Mouse (Mus musculus): ENCODE measurements around the gene Ube2d3. TPM values are rescaled to one million over a fixed set of nuclear protein-coding genes. Genes with fewer than 3 reads are reported as not detected.
"Not testable (repeated sequence)": the region's sequence is repeated elsewhere in the genome, so short reads cannot be mapped to it uniquely, and the experiment has no call there.

Ube2d3 gene
- polyA plus RNA-seq, 1 experiment from 2014 or later = 447 TPM

GRCm38 (mm10) chr3:135475025-135475424, 37.1 kb downstream of the Ube2d3 start:
- H3K36me3 ChIP-seq = no peaks in the 10 kb centered on the region
- H3K27ac ChIP-seq (ENCODE audit: poor library complexity, severe bottlenecking) = no peak overlapping the region
- no peaks in the 10 kb centered on the region for H3K4me1 ChIP-seq (replicated peaks)
- H3K4me3 ChIP-seq = no peak overlapping the region
- no peak overlapping the region for H3K9ac ChIP-seq
- no peaks in the 10 kb centered on the region for H3K9me3 ChIP-seq (replicated peaks)
- ATAC-seq (ENCODE audit: insufficient number of reproducible peaks, low FRiP score) = no peak
- H3K4me2 ChIP-seq = no peak overlapping the region
- H3K27me3 ChIP-seq (replicated peaks) = no peaks in the 10 kb centered on the region
- WGBS = 84% methylated on average over 8 of the region's 8 CpGs

- Histone ChIP-seq H3K4me1 (replicated peaks) (no peaks in the 10 kb centered on the region), H3K4me2 (no peak overlapping the region), H3K36me3 (no peaks in the 10 kb centered on the region), H3K27me3 (replicated peaks) (no peaks in the 10 kb centered on the region), H3K9me3 (replicated peaks) (no peaks in the 10 kb centered on the region), H3K9ac (no peak overlapping the region), H3K27ac (ENCODE audit: poor library complexity, severe bottlenecking) (no peak overlapping the region), H3K4me3 (no peak overlapping the region)
- ATAC-seq (ENCODE audit: insufficient number of reproducible peaks, low FRiP score) = no peak
- 75% methylated on average over 6 of the region's 6 CpGs for WGBS
Measured at GRCm38 (mm10) chr3:135476286-135476685, 38.3 kb downstream of the Ube2d3 start.

- no peaks in the 10 kb centered on the region for H3K4me1 ChIP-seq (replicated peaks)
- no peak overlapping the region for H3K4me3 ChIP-seq
- 81% methylated on average over 2 of the region's 2 CpGs for WGBS
- no peak overlapping the region for H3K9ac ChIP-seq
- no peak overlapping the region for H3K27ac ChIP-seq (ENCODE audit: poor library complexity, severe bottlenecking)
- no peaks in the 10 kb centered on the region for H3K9me3 ChIP-seq (replicated peaks)
- no peak for ATAC-seq (ENCODE audit: insufficient number of reproducible peaks, low FRiP score)
- no peak overlapping the region for H3K4me2 ChIP-seq
- no peaks in the 10 kb centered on the region for H3K27me3 ChIP-seq (replicated peaks)
- H3K36me3 ChIP-seq = no peaks in the 10 kb centered on the region
Measured at GRCm38 (mm10) chr3:135476977-135477376, 39.0 kb downstream of the Ube2d3 start.

GRCm38 (mm10) chr3:135479090-135479489, 41.1 kb downstream of the Ube2d3 start:
- not testable (repeated sequence) for H3K4me1 ChIP-seq (replicated peaks); H3K9ac ChIP-seq; H3K27ac ChIP-seq (ENCODE audit: poor library complexity, severe bottlenecking); ATAC-seq (ENCODE audit: insufficient number of reproducible peaks, low FRiP score); H3K27me3 ChIP-seq (replicated peaks); H3K4me3 ChIP-seq; H3K36me3 ChIP-seq; H3K9me3 ChIP-seq (replicated peaks); H3K4me2 ChIP-seq
- WGBS = 77% methylated on average over 5 of the region's 5 CpGs

GRCm38 (mm10) chr3:135480767-135481166, 42.8 kb downstream of the Ube2d3 start:
- Histone ChIP-seq H3K4me2 (no peak overlapping the region), H3K4me3 (no peak overlapping the region), H3K27me3 (replicated peaks) (no peaks in the 10 kb centered on the region), H3K9ac (no peak overlapping the region), H3K9me3 (replicated peaks) (no peaks in the 10 kb centered on the region), H3K27ac (ENCODE audit: poor library complexity, severe bottlenecking) (no peak overlapping the region), H3K4me1 (replicated peaks) (0 out of 2 replicates have a peak, but pooled peaks cover 3% of the 10 kb centered on the region), H3K36me3 (no peaks in the 10 kb centered on the region)
- ATAC-seq (ENCODE audit: insufficient number of reproducible peaks, low FRiP score) = no peak
- 85% methylated on average over 6 of the region's 6 CpGs for WGBS

GRCm38 (mm10) chr3:135481608-135482007, 43.7 kb downstream of the Ube2d3 start:
- no peak overlapping the region for H3K9ac ChIP-seq
- WGBS = 78% methylated on average over 3 of the region's 3 CpGs
- H3K9me3 ChIP-seq (replicated peaks) = no peaks in the 10 kb centered on the region
- no peak overlapping the region for H3K4me3 ChIP-seq
- 0 out of 2 replicates have a peak, but pooled peaks cover 3% of the 10 kb centered on the region for H3K4me1 ChIP-seq (replicated peaks)
- no peak overlapping the region for H3K27ac ChIP-seq (ENCODE audit: poor library complexity, severe bottlenecking)
- no peaks in the 10 kb centered on the region for H3K36me3 ChIP-seq
- H3K4me2 ChIP-seq = no peak overlapping the region
- ATAC-seq (ENCODE audit: insufficient number of reproducible peaks, low FRiP score) = no peak
- no peaks in the 10 kb centered on the region for H3K27me3 ChIP-seq (replicated peaks)

GRCm38 (mm10) chr3:135484650-135485049, 46.7 kb downstream of the Ube2d3 start:
- ATAC-seq (ENCODE audit: insufficient number of reproducible peaks, low FRiP score); H3K27me3 ChIP-seq (replicated peaks); H3K36me3 ChIP-seq; H3K9ac ChIP-seq; H3K9me3 ChIP-seq (replicated peaks); H3K27ac ChIP-seq (ENCODE audit: poor library complexity, severe bottlenecking): not testable (repeated sequence)
- Histone ChIP-seq H3K4me3 (peak overlapping the region; percentile 80), H3K4me2 (peak overlapping the region; percentile 82), H3K4me1 (replicated peaks) (peaks cover 11% of the 10 kb centered on the region; the same call in 1 of the 2 replicates)
- 82% methylated on average over 15 of the region's 15 CpGs for WGBS

- no peaks in the 10 kb centered on the region for H3K9me3 ChIP-seq (replicated peaks)
- peak; percentile 92 for ATAC-seq (ENCODE audit: insufficient number of reproducible peaks, low FRiP score)
- 0 out of 2 replicates have a peak, but pooled peaks cover 3% of the 10 kb centered on the region for H3K36me3 ChIP-seq
- H3K4me3 ChIP-seq = peak within 1 kb of the TSS; percentile 80
- peak within 1 kb of the TSS; percentile 82 for H3K4me2 ChIP-seq
- peaks cover 11% of the 10 kb centered on the region; the same call in 1 of the 2 replicates for H3K4me1 ChIP-seq (replicated peaks)
- 2% methylated on average over 48 of the region's 48 CpGs for WGBS
- H3K9ac ChIP-seq = peak within 1 kb of the TSS; percentile 85
- H3K27ac ChIP-seq (ENCODE audit: poor library complexity, severe bottlenecking) = peak within 1 kb of the TSS; percentile 68
- no peaks in the 10 kb centered on the region for H3K27me3 ChIP-seq (replicated peaks)
Measured at GRCm38 (mm10) chr3:135485128-135485899, 47.4 kb downstream of the Ube2d3 start, which contains the start of gene Manba. Gene Manba, plus strand, starts transcription at chr3:135485611.

GRCm38 (mm10) chr3:135485900-135486241, 47.9 kb downstream of the Ube2d3 start:
- Histone ChIP-seq H3K4me1 (replicated peaks) (peaks cover 11% of the 10 kb centered on the region; the same call in 1 of the 2 replicates), H3K9me3 (replicated peaks) (no peaks in the 10 kb centered on the region), H3K9ac (peak overlapping the region; percentile 85), H3K36me3 (peaks cover 8% of the 10 kb centered on the region), H3K27me3 (replicated peaks) (no peaks in the 10 kb centered on the region), H3K4me2 (peak overlapping the region; percentile 82), H3K4me3 (peak overlapping the region; percentile 80), H3K27ac (ENCODE audit: poor library complexity, severe bottlenecking) (peak overlapping the region; percentile 68)
- peak; percentile 72 for ATAC-seq (ENCODE audit: insufficient number of reproducible peaks, low FRiP score)
- WGBS = 12% methylated on average over 9 of the region's 9 CpGs

- WGBS = 77% methylated on average over 5 of the region's 5 CpGs
- peaks cover 11% of the 10 kb centered on the region; the same call in 1 of the 2 replicates for H3K4me1 ChIP-seq (replicated peaks)
- no peaks in the 10 kb centered on the region for H3K9me3 ChIP-seq (replicated peaks)
- H3K4me2 ChIP-seq = peak overlapping the region; percentile 82
- no peak for ATAC-seq (ENCODE audit: insufficient number of reproducible peaks, low FRiP score)
- H3K9ac ChIP-seq = peak overlapping the region; percentile 85
- H3K27ac ChIP-seq (ENCODE audit: poor library complexity, severe bottlenecking) = peak overlapping the region; percentile 68; the same call in 1 of the 2 replicates
- no peaks in the 10 kb centered on the region for H3K27me3 ChIP-seq (replicated peaks)
- H3K4me3 ChIP-seq = peak overlapping the region; percentile 80
- peaks cover 12% of the 10 kb centered on the region for H3K36me3 ChIP-seq
Measured at GRCm38 (mm10) chr3:135486351-135486750, 48.4 kb downstream of the Ube2d3 start.

- no peak overlapping the region for H3K27ac ChIP-seq (ENCODE audit: poor library complexity, severe bottlenecking)
- H3K36me3 ChIP-seq = peaks cover 15% of the 10 kb centered on the region
- H3K27me3 ChIP-seq (replicated peaks) = no peaks in the 10 kb centered on the region
- peaks cover 11% of the 10 kb centered on the region; the same call in 1 of the 2 replicates for H3K4me1 ChIP-seq (replicated peaks)
- no peak overlapping the region for H3K9ac ChIP-seq
- 52% methylated on average over 4 of the region's 4 CpGs for WGBS
- no peak overlapping the region for H3K4me3 ChIP-seq
- H3K9me3 ChIP-seq (replicated peaks) = no peaks in the 10 kb centered on the region
- no peak for ATAC-seq (ENCODE audit: insufficient number of reproducible peaks, low FRiP score)
- H3K4me2 ChIP-seq = no peak overlapping the region
Measured at GRCm38 (mm10) chr3:135487803-135488202, 49.9 kb downstream of the Ube2d3 start.
